Mouse (Mus musculus) right cerebral cortex, adult 18-20 months (tissue): ENCODE measurements at regions not wholly inside any gene's neighbourhood (a gene's known extent, or its start where the extent isn't known, plus 50 kb on each side); places are given as distances from the start of the nearest gene placed in this dataset.
"Not testable (repeated sequence)": the region's sequence is repeated elsewhere in the genome, so short reads cannot be mapped to it uniquely, and the experiment has no call there.

Experiments used
- DNase-seq: peaks from one replicate; pipeline ENCODE4 v3.0.0; 2022; ENCODE audit warnings: mixed read lengths

DNA sequence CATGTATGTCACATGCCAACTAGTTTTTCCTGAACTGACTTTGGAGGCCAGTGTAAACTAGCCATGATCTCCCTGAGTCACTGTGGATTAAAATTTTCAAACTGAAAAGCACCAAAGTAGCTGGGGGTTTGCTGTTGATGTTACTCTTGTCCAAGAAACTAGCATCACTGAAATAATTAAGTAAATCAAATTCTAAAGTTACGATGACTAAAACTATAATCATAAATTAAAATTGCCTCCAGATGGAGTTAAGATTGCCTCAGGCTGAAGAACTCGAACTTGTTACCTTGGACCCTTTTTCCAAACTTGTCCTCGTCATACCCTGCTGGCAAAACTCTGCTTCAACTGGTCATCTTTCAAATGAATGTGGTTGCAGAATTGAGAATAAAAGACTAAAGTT, 93.7 kb upstream of the Ptgfr start:
- DNase-seq, result no peak

DNA sequence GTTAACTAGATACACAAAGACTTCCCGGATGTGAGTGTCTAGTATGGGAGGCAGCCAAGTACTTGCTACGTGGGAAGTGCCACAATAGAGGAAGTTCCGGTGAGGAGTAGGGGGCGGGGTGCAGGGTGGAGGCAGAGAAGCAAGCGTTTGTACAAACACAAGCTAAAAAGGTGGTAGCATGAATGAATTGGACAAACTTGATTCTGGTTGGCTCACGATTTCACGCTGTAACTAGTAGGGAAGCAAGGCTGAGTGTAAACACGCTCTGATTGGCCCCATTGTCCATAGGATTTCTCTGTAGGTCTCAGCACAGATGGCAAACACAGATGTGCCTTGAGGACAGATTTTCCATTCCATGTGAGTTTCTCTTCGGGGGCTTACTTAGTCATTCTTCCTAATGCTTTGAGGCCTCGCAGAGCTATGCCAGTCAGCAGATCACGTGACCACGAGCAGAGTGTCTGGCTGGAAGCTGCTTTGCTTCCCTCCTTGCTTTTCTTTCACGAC, 76.6 kb upstream of the Ptgfr start:
- DNase-seq, result peak; percentile 69

DNA sequence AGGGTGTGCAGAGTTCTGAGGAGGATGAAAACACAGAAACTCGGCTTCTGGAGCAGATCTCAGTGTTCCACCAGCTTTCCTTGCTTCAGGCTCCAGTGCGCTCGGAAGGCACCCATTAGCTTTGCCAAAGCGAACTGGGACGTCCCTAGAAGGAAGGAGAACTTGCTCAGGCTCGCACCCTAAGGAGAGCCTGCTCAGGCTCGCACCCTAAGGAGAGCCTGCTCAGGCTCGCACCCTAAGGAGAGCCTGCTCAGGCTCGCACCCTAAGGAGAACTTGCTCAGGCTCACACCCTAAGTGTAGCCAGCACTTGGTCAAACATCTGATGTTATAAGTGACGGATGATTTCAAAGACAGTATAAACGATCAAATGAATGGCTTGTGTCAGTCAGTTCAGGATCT, 74.9 kb upstream of the Ptgfr start:
- DNase-seq, result not testable (repeated sequence)

GRCm38 (mm10) chr3:151910851-151911250, 73.4 kb upstream of the Ptgfr start:
- DNase-seq, result no peak

- no peak for DNase-seq
Measured at GRCm38 (mm10) chr3:151909344-151909743, 71.9 kb upstream of the Ptgfr start.

- no peak for DNase-seq
Measured at GRCm38 (mm10) chr3:151908886-151909285, 71.5 kb upstream of the Ptgfr start.

- no peak for DNase-seq
Measured at GRCm38 (mm10) chr3:151905775-151906174, 68.3 kb upstream of the Ptgfr start.

GRCm38 (mm10) chr3:151903169-151903568, 65.7 kb upstream of the Ptgfr start:
- no peak for DNase-seq

- DNase-seq, result no peak
Measured at GRCm38 (mm10) chr3:151902216-151902827, 64.9 kb upstream of the Ptgfr start.

GRCm38 (mm10) chr3:151899676-151900075, 62.2 kb upstream of the Ptgfr start:
- peak; percentile 32 for DNase-seq

DNA sequence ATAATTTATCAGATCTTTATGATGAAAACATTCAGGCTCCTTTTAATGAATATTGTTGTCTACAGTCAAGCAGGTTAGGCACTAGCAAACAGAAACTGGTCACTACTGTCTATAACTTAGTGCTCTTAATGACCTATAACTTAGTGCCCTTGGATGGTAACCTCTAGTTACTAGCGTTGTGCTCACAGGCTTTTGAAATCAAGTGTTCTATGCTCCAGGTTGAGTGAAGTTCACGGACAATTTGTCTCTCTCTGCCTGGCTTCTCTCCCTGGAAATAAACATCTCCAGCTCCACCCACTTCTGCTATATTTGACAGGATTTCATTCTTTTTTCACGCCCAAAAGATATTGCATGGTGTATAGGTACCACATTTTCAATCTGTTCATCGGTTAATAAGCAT, 61.7 kb upstream of the Ptgfr start:
- no peak for DNase-seq

GRCm38 (mm10) chr3:151896320-151896719, 58.9 kb upstream of the Ptgfr start:
- no peak for DNase-seq

- DNase-seq, result no peak
Measured at GRCm38 (mm10) chr3:151894712-151895111, 57.3 kb upstream of the Ptgfr start.

DNA sequence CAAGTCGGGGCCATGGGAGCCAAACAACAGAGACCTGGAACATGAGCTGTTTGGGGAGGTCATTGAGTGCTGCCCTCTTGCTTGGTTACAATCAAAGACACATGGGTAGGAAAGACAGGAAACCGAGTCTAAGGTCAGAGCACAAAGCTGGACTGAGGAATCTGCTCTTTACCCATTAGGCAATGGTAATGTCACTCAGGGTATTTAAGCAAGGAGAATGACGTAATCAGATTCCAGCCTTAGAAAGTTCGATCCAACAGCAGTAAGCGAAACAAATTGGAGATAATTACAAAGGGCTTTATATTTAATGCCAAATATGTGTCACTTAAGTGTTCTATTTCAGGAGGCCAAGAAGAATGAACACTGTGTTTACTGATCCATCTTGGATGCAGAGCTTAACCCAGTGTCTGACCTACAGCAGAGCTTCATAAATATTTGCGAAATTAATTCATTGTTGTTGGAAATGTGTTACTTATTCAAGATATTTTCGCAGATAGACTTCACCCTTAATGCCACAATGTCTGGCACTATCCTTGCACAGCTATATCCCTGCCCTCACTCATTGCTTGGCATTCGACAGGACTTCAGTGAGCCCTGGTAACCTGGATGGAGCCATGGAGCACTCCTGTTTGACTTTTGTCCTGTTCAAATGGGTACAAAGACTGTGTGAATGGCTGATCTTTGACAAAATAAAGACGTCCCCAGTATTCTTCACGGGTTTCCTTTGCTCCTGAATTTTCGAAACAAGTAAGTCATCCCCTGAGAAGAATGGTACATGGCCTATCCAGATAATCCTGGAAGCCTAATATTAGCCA, 56.2 kb upstream of the Ptgfr start:
- no peak for DNase-seq

GRCm38 (mm10) chr3:151891760-151892253, 54.4 kb upstream of the Ptgfr start:
- DNase-seq, result peak; percentile 36

GRCm38 (mm10) chr3:151891336-151891735, 53.9 kb upstream of the Ptgfr start:
- DNase-seq, result no peak

DNA sequence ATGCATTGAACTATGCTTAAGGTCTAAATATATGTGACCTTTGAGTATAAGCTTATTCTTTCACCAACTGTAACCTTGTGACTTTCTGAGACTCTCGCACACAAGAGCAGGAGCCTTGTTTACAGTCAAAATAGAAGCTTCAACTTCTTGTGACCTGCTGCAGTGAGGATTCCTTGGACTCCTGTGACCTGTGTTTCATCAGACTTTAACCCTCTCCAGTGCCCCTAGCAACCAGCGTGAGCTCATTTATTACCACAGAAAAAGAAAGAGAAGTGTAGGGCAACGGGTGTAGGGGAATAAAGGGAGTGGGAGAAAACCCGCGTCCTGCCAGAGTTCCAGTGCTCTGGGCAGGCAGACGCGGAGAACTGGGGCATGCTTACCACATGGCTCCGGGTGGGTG, 52.3 kb upstream of the Ptgfr start:
- no peak for DNase-seq
